In the genomic region with DNA sequence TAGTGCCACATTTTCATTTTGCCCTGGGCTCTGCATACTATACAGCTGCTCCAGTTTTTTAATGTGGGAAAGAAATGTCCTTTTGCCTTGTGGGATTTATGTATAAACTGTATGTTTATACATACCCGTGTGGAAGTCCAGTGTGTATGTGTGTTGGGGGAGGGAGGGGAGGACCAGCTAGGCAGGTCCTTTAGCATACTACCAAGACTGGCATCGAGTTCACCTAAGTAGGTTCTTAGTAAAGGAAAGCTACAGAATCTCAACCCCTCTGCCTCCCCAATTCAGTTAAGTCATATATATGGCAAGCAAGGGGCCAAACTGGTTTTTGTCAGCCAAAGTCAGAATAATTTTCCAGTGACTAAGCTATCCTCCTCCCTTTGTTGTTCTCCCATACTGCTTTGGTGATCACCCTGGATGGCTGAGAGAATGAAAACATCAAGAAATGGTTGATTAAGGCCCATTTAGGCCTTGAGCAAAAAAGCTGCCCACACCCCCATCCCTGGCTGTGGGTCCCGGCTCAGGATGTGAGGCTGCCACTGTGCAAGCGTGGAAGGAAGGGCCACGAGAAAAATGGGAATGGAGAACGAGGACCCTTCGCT, we compare ENCODE assay signal across 8 mouse cellular contexts. TPM values are rescaled to one million over a fixed set of nuclear protein-coding genes. Genes with fewer than 3 reads are reported as not detected.
DNase-seq lines count a peak whose midpoint lies in the region; ATAC-seq and TF ChIP-seq lines count a peak whose summit lies in the region.

No protein-coding gene starts in this region.

- H3K9me3 ChIP-seq in hindbrain, embryonic 15.5 days = no peaks in the 10 kb centered on the region
- H3K9me3 ChIP-seq in midbrain, postnatal 0 days (ENCODE audit: low read length) = no peaks in the 10 kb centered on the region

- peak overlapping the region; percentile 63 for H3K4me3 ChIP-seq in layer of hippocampus, adult 2 months
- peak overlapping the region; percentile 34 for H3K4me3 ChIP-seq in hindbrain, embryonic 15.5 days
- peak overlapping the region; percentile 28 for H3K4me3 ChIP-seq in midbrain, postnatal 0 days (ENCODE audit: low read depth, low read length)

- no peak for TF ChIP-seq CTCF in layer of hippocampus, adult 2 months (conservative IDR thresholded peaks at IDR 0.05)
- no peak for TF ChIP-seq CTCF in midbrain, postnatal 0 days (IDR thresholded peaks at IDR 0.05)

- peak overlapping the region; percentile 63 for H3K4me2 ChIP-seq in hindbrain, embryonic 15.5 days
- peak overlapping the region; percentile 52 for H3K4me2 ChIP-seq in midbrain, postnatal 0 days (ENCODE audit: low read depth, low read length, poor library complexity, severe bottlenecking)

- no peaks in the 10 kb centered on the region for H3K27me3 ChIP-seq in hindbrain, embryonic 15.5 days
- no peaks in the 10 kb centered on the region for H3K27me3 ChIP-seq in midbrain, postnatal 0 days (ENCODE audit: insufficient read depth, low read length)

- H3K36me3 ChIP-seq in hindbrain, embryonic 15.5 days = no peaks in the 10 kb centered on the region
- no peaks in the 10 kb centered on the region for H3K36me3 ChIP-seq in midbrain, postnatal 0 days (ENCODE audit: insufficient read depth, low read length)

- peak overlapping the region; percentile 89 for H3K27ac ChIP-seq in layer of hippocampus, adult 2 months
- H3K27ac ChIP-seq in hindbrain, embryonic 15.5 days (replicated peaks) = peak overlapping the region; percentile 86
- H3K27ac ChIP-seq in midbrain, postnatal 0 days (ENCODE audit: low read depth, low read length) = peak overlapping the region; percentile 87

- ATAC-seq in common myeloid progenitor, adult 5-6 weeks (replicated peaks; ENCODE audit: low read depth, poor library complexity, severe bottlenecking) = peak; percentile 5
- ATAC-seq in hindbrain, embryonic 15.5 days (ENCODE audit: low FRiP score, low read depth) = peak; percentile 40
- peak; percentile 9; the same call in 1 of the 2 replicates for ATAC-seq in midbrain, postnatal 0 days (ENCODE audit: low FRiP score)

- peaks cover 6% of the 10 kb centered on the region for H3K4me1 ChIP-seq in hindbrain, embryonic 15.5 days (replicated peaks)
- H3K4me1 ChIP-seq in midbrain, postnatal 0 days (ENCODE audit: insufficient read depth, low read length) = peaks cover 2% of the 10 kb centered on the region; the same call in 1 of the 2 replicates

- WGBS in hindbrain, embryonic 15.5 days = 26% methylated on average over 7 of the region's 7 CpGs
- WGBS in midbrain, postnatal 0 days = 24% methylated on average over 7 of the region's 7 CpGs

- H3K9ac ChIP-seq in hindbrain, embryonic 15.5 days = peak overlapping the region; percentile 39; the same call in 1 of the 2 replicates
- H3K9ac ChIP-seq in midbrain, postnatal 0 days (replicated peaks; ENCODE audit: low read length, poor library complexity, severe bottlenecking) = peak overlapping the region; percentile 46; the same call in 1 of the 2 replicates

- peak in 1 of 2 experiments; percentile 5 for DNase-seq in layer of hippocampus, adult 2 months (ENCODE audit: low spot score in 2 of 2)
- DNase-seq in layer of hippocampus, postnatal 10 days (ENCODE audit: low spot score in 2 of 2) = no peak
- no peak for DNase-seq in midbrain, postnatal 0 days (ENCODE audit: low spot score)
- DNase-seq in adrenal gland, postnatal 36 days = no peak
- DNase-seq in adrenal gland, postnatal 25 days = no peak
- no peak for DNase-seq in kidney, postnatal 25 days

RNA-seq across cellular contexts. Expression of gene Stat1, which starts 6.1 kb away (rescaled TPM):
- 10 to 100 TPM; 22.0 to 23.4 TPM for total RNA-seq in layer of hippocampus, adult 2 months (2021)
- 10 to 100 TPM; 13.1 to 15.2 TPM for total RNA-seq in layer of hippocampus, postnatal 10 days (2021)
- total RNA-seq in common myeloid progenitor, adult 5-6 weeks (2017) = 56.1 and 61.3 TPM in 2 replicates
- 14.5 and 17.6 TPM in 2 replicates for polyA plus RNA-seq in hindbrain, embryonic 15.5 days (2015; fragmentation: Nextera tagmentation; extraction: Ambion mirVana)
- total RNA-seq in midbrain, postnatal 0 days (2014; rRNA removed) = 27.5 and 28.9 TPM in 2 replicates
- 11.2 and 13.0 TPM in 2 replicates for polyA plus RNA-seq in midbrain, postnatal 0 days (2015; fragmentation: Nextera tagmentation; extraction: Ambion mirVana)
- total RNA-seq in adrenal gland, postnatal 36 days (2021) = 100 to 1,000 TPM in 1 of 2 experiments, 10 to 100 TPM in 1; 88.7 to 112 TPM
- total RNA-seq in adrenal gland, postnatal 25 days (2021) = 68.7 and 94.5 TPM in 2 replicates
